Mouse (Mus musculus) layer of hippocampus, postnatal 14 days (tissue): ENCODE data around the gene Gm44579. TPM values are rescaled to one million over a fixed set of nuclear protein-coding genes. Genes with fewer than 3 reads are reported as not detected.

Source experiments
- DNase-seq, 2 experiments: peaks; one replicate each; pipeline ENCODE4 v3.0.0; 2021 to 2022; ENCODE audit warnings: low spot score in 2 of 2, mixed read lengths in 1 of 2
- total RNA-seq, 2 experiments: library from RNA; stranded (reverse); gene quantifications; 2 replicates each; pipeline ENCODE4 v1.2.3; 2021

Gm44579 gene
- total RNA-seq, 2 experiments from 2014 or later = 0.16 TPM; not detected in 1

- DNase-seq = no peak
Observed at GRCm38 (mm10) chr15:98168622-98169004, 52.2 kb downstream of the Gm44579 start.

GRCm38 (mm10) chr15:98167645-98168621, 52.8 kb downstream of the Gm44579 start:
- DNase-seq = peak; percentile 83 to 95

GRCm38 (mm10) chr15:98166963-98167644, 53.7 kb downstream of the Gm44579 start, which contains the start of gene Ccdc184:
Gene Ccdc184, plus strand, starts transcription at chr15:98167158.
- DNase-seq = peak in 1 of 2 experiments; percentile 36

GRCm38 (mm10) chr15:98165525-98165924, 55.3 kb downstream of the Gm44579 start, which contains the start of gene Asb8:
Gene Asb8, minus strand, starts transcription at chr15:98165625.
- no peak for DNase-seq

- DNase-seq = no peak
Observed at GRCm38 (mm10) chr15:98162561-98162960, 58.2 kb downstream of the Gm44579 start.

- no peak for DNase-seq
Observed at GRCm38 (mm10) chr15:98161026-98161805, 59.6 kb downstream of the Gm44579 start.

GRCm38 (mm10) chr15:98157253-98157652, 63.5 kb downstream of the Gm44579 start:
- DNase-seq = no peak

- DNase-seq = no peak
Observed at GRCm38 (mm10) chr15:98155944-98156343, 64.8 kb downstream of the Gm44579 start.

GRCm38 (mm10) chr15:98155272-98155671, 65.5 kb downstream of the Gm44579 start:
- no peak for DNase-seq

- no peak for DNase-seq
Observed at GRCm38 (mm10) chr15:98154631-98155030, 66.1 kb downstream of the Gm44579 start.

- DNase-seq = no peak
Observed at GRCm38 (mm10) chr15:98154146-98154545, 66.6 kb downstream of the Gm44579 start.

- no peak for DNase-seq
Observed at GRCm38 (mm10) chr15:98153625-98154024, 67.2 kb downstream of the Gm44579 start.

GRCm38 (mm10) chr15:98152916-98153315, 67.9 kb downstream of the Gm44579 start:
- DNase-seq = no peak

GRCm38 (mm10) chr15:98149166-98149602, 71.6 kb downstream of the Gm44579 start:
- no peak for DNase-seq

- DNase-seq = no peak
Observed at GRCm38 (mm10) chr15:98148356-98148755, 72.4 kb downstream of the Gm44579 start.

GRCm38 (mm10) chr15:98145559-98146181, 75.1 kb downstream of the Gm44579 start:
- peak; percentile 90 to 96 for DNase-seq

- no peak for DNase-seq
Observed at GRCm38 (mm10) chr15:98144861-98145507, 75.8 kb downstream of the Gm44579 start.

- DNase-seq = peak in 1 of 2 experiments; percentile 46
Observed at GRCm38 (mm10) chr15:98142515-98142914, 78.3 kb downstream of the Gm44579 start.

- DNase-seq = no peak
Observed at GRCm38 (mm10) chr15:98140809-98141208, 80.0 kb downstream of the Gm44579 start.

GRCm38 (mm10) chr15:98139763-98140162, 81.0 kb downstream of the Gm44579 start:
- DNase-seq = no peak
